Mouse (Mus musculus): ENCODE measurements at regions not wholly inside any gene's neighbourhood (a gene's known extent, or its start where the extent isn't known, plus 50 kb on each side); places are given as distances from the start of the nearest gene placed in this dataset.

GRCm38 (mm10) chr16:24326046-24326445 lies 67.3 kb upstream of the Lpp start:
- TF ChIP-seq CTCF (IDR thresholded peaks at IDR 0.05; ENCODE audit: low read depth) (no peak), EP300 (IDR thresholded peaks at IDR 0.05; ENCODE audit: low read depth) (no peak)

Measured in heart, postnatal 0 days (tissue).